Mouse (Mus musculus) v-Abl transformed pro-B cells (cell line): ENCODE measurements around the gene Ikzf3.

ENCODE experiments used
- in situ Hi-C, 2 experiments: fragments of 400-800 bp; cut with MboI; formaldehyde crosslinking; loops; one replicate each; pipeline ENCODE4 v1.15.1; 2025; ENCODE audit not compliant: unreplicated experiment in 2 of 2

Ikzf3 gene

GRCm38 (mm10) chr11:98435723-98436122 is 110.1 kb downstream of the Ikzf3 start:
- in situ Hi-C loops = loop anchor here in 1 of 2 experiments (5.0 kb wide), 1 partner anchor 168 kb away; no protein-coding TSS in a partner anchor

- in situ Hi-C loops = no loop called here
Observed at GRCm38 (mm10) chr11:98431743-98432502, 113.9 kb downstream of the Ikzf3 start.

GRCm38 (mm10) chr11:98428436-98428835 is 117.4 kb downstream of the Ikzf3 start:
- in situ Hi-C loops = no loop called here

GRCm38 (mm10) chr11:98426592-98426991 is 119.2 kb downstream of the Ikzf3 start:
- in situ Hi-C loops = no loop called here

- in situ Hi-C loops = no loop called here
Observed at GRCm38 (mm10) chr11:98418939-98419547, 126.8 kb downstream of the Ikzf3 start.

GRCm38 (mm10) chr11:98418273-98418672 is 127.6 kb downstream of the Ikzf3 start:
- in situ Hi-C loops = no loop called here

- in situ Hi-C loops = no loop called here
Observed at GRCm38 (mm10) chr11:98417074-98417473, 128.8 kb downstream of the Ikzf3 start.
